Mouse (Mus musculus) lung, postnatal 0 days (tissue): Measurements from ENCODE around the gene Acvr2b.

Source experiments
- CTCF ChIP-seq: IDR thresholded peaks from 2 replicates; pipeline ENCODE4 v1.5.1; 2016; ENCODE audit warnings: antibody characterized with exemption, mild to moderate bottlenecking
- EP300 ChIP-seq: IDR thresholded peaks from 2 replicates; pipeline ENCODE4 v1.6.1; 2016; ENCODE audit warnings: antibody characterized with exemption, mild to moderate bottlenecking, control low read depth

GRCm38 (mm10) chr9:119375008-119375407 lies 26.9 kb upstream of the Acvr2b start:
- TF ChIP-seq CTCF (no peak), EP300 (no peak)
